Mouse (Mus musculus): ENCODE measurements around the gene Hfm1. TPM values are rescaled to one million over a fixed set of nuclear protein-coding genes. Genes with fewer than 3 reads are reported as not detected.

The Hfm1 gene
- polyA plus RNA-seq (2021; fragmentation: Nextera tagmentation) = 0.29 and 0.48 TPM in 2 replicates
- long read RNA-seq, experiment 1, partial matches to known transcripts = 0 of 3 reads
- long read RNA-seq, experiment 1, other reads (novel, unspliced or antisense) = 3 of 3 reads
- long read RNA-seq, experiment 2, partial matches to known transcripts = 2 of 2 reads
- long read RNA-seq, experiment 2, other reads (novel, unspliced or antisense) = 0 of 2 reads

DNA sequence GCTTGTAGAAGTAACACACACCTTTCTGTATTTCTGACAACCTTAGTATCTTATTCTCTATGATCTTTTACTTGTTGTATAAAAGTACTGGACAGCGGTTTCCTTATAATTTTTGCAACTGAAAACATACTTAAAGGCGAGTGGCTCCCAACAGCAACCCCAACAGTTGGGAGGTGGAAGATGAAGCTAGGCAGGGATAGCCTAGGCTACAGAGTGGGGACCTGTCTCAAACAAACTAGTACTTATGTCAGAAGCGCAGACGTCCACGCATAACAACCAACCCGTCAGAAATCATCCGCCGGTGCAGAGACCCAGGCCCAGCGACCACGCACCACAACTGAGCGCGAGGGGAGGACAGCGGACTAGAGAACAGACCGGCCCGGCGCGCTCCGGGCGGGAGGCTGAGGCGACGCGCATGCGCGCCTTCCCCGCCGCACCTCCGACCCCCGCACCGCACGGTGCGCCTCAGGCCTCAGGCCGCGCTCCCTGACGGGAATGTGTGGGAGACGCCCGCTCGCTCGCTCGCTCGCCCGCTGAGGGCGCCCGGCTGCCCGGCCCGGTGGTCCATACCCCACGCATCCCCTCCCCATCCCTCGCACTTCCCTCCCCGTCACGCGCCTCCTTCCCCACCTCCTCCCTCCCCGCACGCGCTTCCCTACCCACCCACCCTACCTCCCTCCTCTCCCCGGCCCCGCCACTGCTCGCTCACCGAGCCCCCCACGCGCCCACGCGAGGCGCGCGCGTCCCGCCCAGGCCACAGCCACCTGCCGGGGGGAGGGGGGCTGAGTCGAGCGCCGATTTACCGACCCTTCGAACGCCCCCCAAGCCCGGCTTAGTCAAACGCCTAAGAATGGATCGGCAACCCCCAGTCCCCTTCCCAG lies at the start of gene Hfm1:
Gene Hfm1, minus strand, starts transcription at position 834 of the 881 bp plus-strand sequence.

DNA sequence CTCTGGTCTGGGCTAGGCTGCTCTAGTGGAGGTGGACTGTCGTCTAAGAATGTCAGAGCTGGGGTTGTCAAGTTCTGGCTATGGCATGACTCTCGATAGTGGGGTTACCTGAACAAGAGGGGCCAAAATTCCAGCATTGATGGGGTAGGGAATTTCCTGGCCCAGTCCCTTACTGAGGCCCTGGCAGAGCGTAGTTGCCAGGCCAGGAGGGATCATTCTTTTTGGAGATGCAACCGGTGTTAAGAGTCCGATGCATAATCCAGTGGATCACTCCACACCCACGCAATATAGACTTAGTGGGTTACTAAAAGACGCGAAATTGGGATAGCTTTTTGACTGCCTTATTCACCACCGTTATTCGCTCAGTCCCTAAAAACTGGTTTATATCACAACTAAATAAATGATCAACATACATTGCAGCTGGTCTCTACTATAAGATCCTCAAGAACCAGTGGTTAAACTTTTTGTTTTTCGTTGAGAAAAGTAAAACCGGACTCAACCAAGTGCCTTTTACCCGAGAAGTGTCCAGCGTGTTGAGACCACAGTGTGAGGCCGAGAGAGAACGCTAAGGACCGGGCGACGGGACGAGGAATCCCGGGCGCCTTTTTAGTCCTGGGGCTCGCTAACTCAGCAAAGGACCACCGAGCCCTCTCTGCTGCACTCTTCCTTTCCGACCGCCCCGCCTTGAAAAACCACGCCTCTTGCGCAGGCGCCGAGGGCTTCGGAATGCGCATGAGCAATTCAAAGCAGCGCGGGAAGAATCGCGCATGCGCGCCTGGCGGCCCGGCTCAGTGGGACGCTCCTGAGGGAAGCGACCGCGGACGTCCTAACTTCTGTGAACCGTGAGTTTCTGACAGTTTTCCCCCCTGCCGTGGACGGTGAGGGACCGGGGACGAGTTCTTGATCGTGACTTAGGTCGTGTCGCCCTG lies 37.7 kb upstream of the Hfm1 start, which contains the start of gene Cdc7:
Gene Cdc7, plus strand, starts transcription at position 739 of the 929 bp plus-strand sequence.

Other genes starting within 250 kb of the Hfm1 start
- 40.1 and 40.8 TPM in 2 replicates for gene Zfp644, start 229.0 kb downstream of the Hfm1 start, polyA plus RNA-seq (2021; fragmentation: Nextera tagmentation)
- gene Cdc7, start 38.0 kb upstream of the Hfm1 start, polyA plus RNA-seq (2021; fragmentation: Nextera tagmentation) = 2.9 and 3.8 TPM in 2 replicates

All from left cerebral cortex, adult 6 months (tissue).